Mouse (Mus musculus) hindbrain, embryonic 15.5 days (tissue): ENCODE measurements around the gene Ceacam13. TPM values are rescaled to one million over a fixed set of nuclear protein-coding genes. Genes with fewer than 3 reads are reported as not detected.
"Not testable (repeated sequence)": the region's sequence is repeated elsewhere in the genome, so short reads cannot be mapped to it uniquely, and the experiment has no call there.

Experiments
- ATAC-seq: fragments of 200-750 bp; cut with Nextera tagmentation; 2 replicates; pipeline ENCODE4 v1.8.0; 2017; ENCODE audit warnings: low read depth, moderate number of reproducible peaks, moderate TSS enrichment; ENCODE audit not compliant: low FRiP score
- H3K27ac ChIP-seq: fragments of 300-500 bp; sonication (generic); replicated peaks from 2 replicates; pipeline ENCODE4 v1.5.1; 2015; ENCODE audit warnings: mild to moderate bottlenecking, inconsistent platforms
- H3K27me3 ChIP-seq: fragments of 300-500 bp; sonication (generic); 2 replicates; pipeline ENCODE4 v1.6.1; 2015; ENCODE audit warnings: control low read depth, inconsistent platforms
- H3K36me3 ChIP-seq: fragments of 300-500 bp; sonication (generic); 2 replicates; pipeline ENCODE4 v1.6.1; 2015; ENCODE audit warnings: control low read depth, inconsistent platforms
- H3K4me1 ChIP-seq: fragments of 300-500 bp; sonication (generic); replicated peaks from 2 replicates; pipeline ENCODE4 v1.6.1; 2015; ENCODE audit warnings: control low read depth, inconsistent platforms
- H3K4me2 ChIP-seq: fragments of 300-500 bp; sonication (generic); 2 replicates; pipeline ENCODE4 v1.6.1; 2015; ENCODE audit warnings: moderate library complexity, mild to moderate bottlenecking, inconsistent platforms
- H3K4me3 ChIP-seq: fragments of 300-500 bp; sonication (generic); 2 replicates; pipeline ENCODE4 v1.5.1; 2015; ENCODE audit warnings: mild to moderate bottlenecking, inconsistent platforms
- H3K9ac ChIP-seq: fragments of 300-500 bp; sonication (generic); 2 replicates; pipeline ENCODE4 v1.6.1; 2015; ENCODE audit warnings: inconsistent platforms
- H3K9me3 ChIP-seq: fragments of 300-500 bp; sonication (generic); 2 replicates; pipeline ENCODE4 v1.6.1; 2016; ENCODE audit warnings: control low read depth, inconsistent platforms
- WGBS: fragments of 180-500 bp; shearing (Covaris S2); methylation state at CpG from one replicate; pipeline ENCODE4 v1.1.7; 2015; 5-methylcytosine and 5-hydroxymethylcytosine counted together
- microRNA-seq: library from miRNA; unstranded; fragments of <30 nt; microRNA quantifications from one replicate; pipeline ENCODE4, GENCODE M21; 2016
- polyA plus RNA-seq: library from polyadenylated mRNA; unstranded; fragments of >200 nt; fragmentation: Nextera tagmentation; extraction: Ambion mirVana; gene quantifications from 2 replicates; pipeline ENCODE4 v1.2.1, GENCODE M21; 2015

Gene Ceacam13
- polyA plus RNA-seq = not detected in 2 replicates

DNA sequence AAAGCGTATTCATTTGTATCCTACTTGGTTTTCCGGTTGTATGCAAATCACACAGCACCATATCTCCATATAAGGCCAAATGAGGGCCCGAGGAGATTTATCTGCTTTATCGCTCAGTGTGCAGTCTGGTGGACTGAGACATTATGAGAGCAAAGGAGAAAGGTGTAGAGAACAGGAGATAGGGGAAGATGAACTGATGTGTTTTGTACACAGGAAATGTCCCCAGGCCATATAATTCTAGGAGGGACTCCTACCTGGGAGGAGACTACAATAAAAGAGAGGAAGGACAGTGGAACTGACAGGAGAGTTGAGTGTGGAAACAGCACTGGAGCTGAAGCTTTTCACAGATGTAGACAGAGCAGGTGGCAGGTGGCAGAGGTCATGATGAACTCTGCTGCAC, at the start of gene Ceacam13:
TSS of gene Ceacam13 (plus strand) at position 301 of the 400 bp plus-strand sequence.
- H3K4me3 ChIP-seq = no peak within 1 kb of the TSS
- H3K27me3 ChIP-seq = no peaks in the 10 kb centered on the region
- H3K4me1 ChIP-seq = no peaks in the 10 kb centered on the region
- H3K4me2 ChIP-seq = no peak within 1 kb of the TSS
- 81% methylated on average over 4 of the region's 4 CpGs for WGBS
- no peaks in the 10 kb centered on the region for H3K36me3 ChIP-seq
- H3K9me3 ChIP-seq = peaks cover 19% of the 10 kb centered on the region; the same call in 1 of the 2 replicates
- ATAC-seq = no peak
- H3K27ac ChIP-seq = no peak within 1 kb of the TSS
- H3K9ac ChIP-seq = no peak within 1 kb of the TSS

DNA sequence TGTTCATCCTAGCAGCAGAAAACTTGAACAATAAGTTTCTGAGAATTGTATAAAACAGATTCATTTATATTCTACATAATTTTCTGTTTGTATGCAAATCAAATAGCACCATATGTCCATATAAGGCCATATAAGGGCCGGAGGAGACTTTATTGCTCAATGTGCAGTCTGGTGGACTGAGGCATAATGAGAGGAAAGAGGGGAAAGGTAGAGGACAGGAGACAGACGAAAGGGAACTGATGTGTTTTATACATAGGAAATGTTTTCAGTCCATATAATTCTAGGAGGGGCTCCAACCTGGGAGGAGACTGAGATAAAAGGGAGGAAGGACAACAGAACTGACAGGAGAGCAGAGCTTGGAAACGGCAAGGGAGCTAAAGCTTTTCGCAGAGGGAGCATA, 37.9 kb upstream of the Ceacam13 start, which contains the start of gene Ceacam11:
TSS of gene Ceacam11 (plus strand) at position 301 of the 400 bp plus-strand sequence.
- Histone ChIP-seq H3K4me3 (no peak within 1 kb of the TSS), H3K27me3 (no peaks in the 10 kb centered on the region), H3K36me3 (no peaks in the 10 kb centered on the region), H3K27ac (no peak within 1 kb of the TSS), H3K9me3 (peaks cover 52% of the 10 kb centered on the region), H3K9ac (no peak within 1 kb of the TSS), H3K4me1 (no peaks in the 10 kb centered on the region), H3K4me2 (no peak within 1 kb of the TSS)
- 82% methylated on average over 4 of the region's 4 CpGs for WGBS
- no peak for ATAC-seq

DNA sequence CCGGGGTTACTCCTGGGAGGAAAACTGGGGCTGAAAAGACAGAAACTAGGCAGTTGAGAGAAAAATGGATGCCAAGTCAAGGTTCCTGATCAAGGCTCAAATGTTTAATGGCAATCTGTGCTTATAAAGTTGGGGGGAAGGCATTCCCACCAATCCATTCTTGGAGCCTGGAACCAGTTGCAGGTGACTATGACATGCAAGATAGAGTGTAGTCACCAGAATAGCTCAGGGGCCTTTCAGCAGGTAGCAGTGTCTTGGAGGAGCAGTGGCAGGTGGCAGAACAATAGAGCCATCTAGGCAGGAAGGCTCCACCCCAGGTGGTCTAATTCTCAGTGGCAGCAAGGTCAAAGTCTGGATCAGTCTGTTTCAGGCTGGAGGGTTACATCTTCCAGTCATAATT, 8.6 kb upstream of the Ceacam13 start:
- not testable (repeated sequence) for H3K4me1 ChIP-seq, H3K4me2 ChIP-seq, H3K36me3 ChIP-seq, ATAC-seq, H3K27me3 ChIP-seq, H3K27ac ChIP-seq, H3K4me3 ChIP-seq, H3K9ac ChIP-seq
- 95% methylated on average over 1 of the region's 1 CpGs for WGBS
- peaks cover 17% of the 10 kb centered on the region for H3K9me3 ChIP-seq

DNA sequence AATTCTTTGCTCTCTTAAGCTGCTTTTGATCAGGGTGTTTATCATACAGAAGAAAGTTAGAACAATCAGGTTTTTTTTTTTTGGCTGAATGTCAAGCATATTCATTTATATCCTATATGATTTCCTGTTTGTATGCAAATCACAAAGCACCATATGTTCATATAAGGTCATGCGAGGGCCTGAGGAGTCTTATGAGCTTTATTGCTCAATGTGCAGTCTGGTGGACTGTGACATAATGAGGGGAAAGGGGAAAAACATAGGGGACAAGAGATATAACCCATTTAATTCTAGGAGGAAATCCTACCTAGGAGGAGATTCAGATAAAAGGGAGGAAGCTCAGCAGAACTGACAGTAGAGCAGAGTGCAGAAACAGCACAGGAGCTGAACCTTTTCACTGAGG, 55.9 kb downstream of the Ceacam13 start, which contains the start of gene Ceacam12:
TSS of gene Ceacam12 (plus strand) at position 301 of the 400 bp plus-strand sequence.
- no peaks in the 10 kb centered on the region for H3K4me1 ChIP-seq
- 70% methylated on average over 1 of the region's 1 CpGs for WGBS
- no peak within 1 kb of the TSS for H3K9ac ChIP-seq
- no peaks in the 10 kb centered on the region for H3K27me3 ChIP-seq
- no peaks in the 10 kb centered on the region for H3K36me3 ChIP-seq
- no peak within 1 kb of the TSS for H3K27ac ChIP-seq
- ATAC-seq = no peak
- H3K9me3 ChIP-seq = peaks cover 59% of the 10 kb centered on the region; the same call in 1 of the 2 replicates
- no peak within 1 kb of the TSS for H3K4me2 ChIP-seq
- H3K4me3 ChIP-seq = no peak within 1 kb of the TSS

Small RNAs within 50 kb of the gene (microRNA-seq; reads per million reads assigned to microRNA genes)
- not detected for gene Gm22414

Other genes starting within 250 kb of the Ceacam13 start
- gene Ceacam14, start 197.3 kb upstream of the Ceacam13 start, polyA plus RNA-seq = not detected in 2 replicates
- not detected in 2 replicates for gene Gm5155, start 138.1 kb upstream of the Ceacam13 start, polyA plus RNA-seq
- not detected in 2 replicates for gene Ceacam11, start 37.8 kb upstream of the Ceacam13 start, polyA plus RNA-seq
- gene Ceacam12, start 56.0 kb downstream of the Ceacam13 start, polyA plus RNA-seq = not detected in 2 replicates
- not detected in 2 replicates for gene Igfl3, start 166.6 kb downstream of the Ceacam13 start, polyA plus RNA-seq
- not detected in 2 replicates for gene Mill1, start 235.5 kb downstream of the Ceacam13 start, polyA plus RNA-seq